Mouse (Mus musculus) spleen, adult 2 months (tissue): ENCODE data around the gene Zup1.
A peak's percentile ranks its signal among the peaks of the same experiment; 100 is the strongest.

Experiments
- CTCF ChIP-seq: fragments of 200-500 bp; IDR thresholded peaks from 2 replicates; pipeline ENCODE4 v1.5.1; 2011; ENCODE audit warnings: mild to moderate bottlenecking, inconsistent platforms; ENCODE audit not compliant: insufficient read depth, insufficient read length, insufficient replicate concordance; ENCODE audit errors: extremely low read depth
- POLR2A ChIP-seq: fragments of 200-500 bp; IDR thresholded peaks from 2 replicates; pipeline ENCODE4 v1.6.1; 2011; ENCODE audit warnings: low read depth, low read length, inconsistent platforms

GRCm38 (mm10) chr10:33950803-33951583 lies at the start of gene Zup1:
- TF ChIP-seq CTCF (no peak), POLR2A (peak; percentile 84)
